Mouse (Mus musculus) embryonic facial prominence, embryonic 14.5 days (tissue): Measurements from ENCODE around the gene Vmn2r36. TPM values are rescaled to one million over a fixed set of nuclear protein-coding genes. Genes with fewer than 3 reads are reported as not detected.
"Not testable (repeated sequence)": the region's sequence is repeated elsewhere in the genome, so short reads cannot be mapped to it uniquely, and the experiment has no call there.

Source experiments
- ATAC-seq: fragments of 200-750 bp; cut with Nextera tagmentation; 2 replicates; pipeline ENCODE4 v1.8.0; 2017; ENCODE audit warnings: low read depth, moderate number of reproducible peaks, moderate TSS enrichment
- DNase-seq: peaks from one replicate; pipeline ENCODE4 v3.0.0-alpha.2; 2015; ENCODE audit warnings: low spot score
- H3K27ac ChIP-seq: fragments of 300-500 bp; sonication (generic); replicated peaks from 2 replicates; pipeline ENCODE4 v1.5.1; 2014; ENCODE audit warnings: low read depth, mild to moderate bottlenecking, low read length, moderate library complexity
- H3K27me3 ChIP-seq: fragments of 300-500 bp; sonication (generic); replicated peaks from 2 replicates; pipeline ENCODE4 v1.6.1; 2014; ENCODE audit warnings: low read length; ENCODE audit not compliant: control insufficient read depth, insufficient read depth
- H3K36me3 ChIP-seq: fragments of 300-500 bp; sonication (generic); 2 replicates; pipeline ENCODE4 v1.6.1; 2014; ENCODE audit warnings: low read length, mixed read lengths; ENCODE audit not compliant: control insufficient read depth, insufficient read depth
- H3K4me1 ChIP-seq: fragments of 300-500 bp; sonication (generic); 2 replicates; pipeline ENCODE4 v1.6.1; 2014; ENCODE audit warnings: antibody characterized with exemption, low read length; ENCODE audit not compliant: control insufficient read depth, insufficient read depth
- H3K4me2 ChIP-seq: fragments of 300-500 bp; sonication (generic); 2 replicates; pipeline ENCODE4 v1.6.1; 2014; ENCODE audit warnings: low read depth, mild to moderate bottlenecking, low read length, moderate library complexity, mixed read lengths
- H3K4me3 ChIP-seq: fragments of 300-500 bp; sonication (generic); 2 replicates; pipeline ENCODE4 v1.5.1; 2014; ENCODE audit warnings: low read depth, mild to moderate bottlenecking, low read length
- H3K9ac ChIP-seq: fragments of 300-500 bp; sonication (generic); 2 replicates; pipeline ENCODE4 v1.6.1; 2014; ENCODE audit warnings: low read depth, mild to moderate bottlenecking, low read length, moderate library complexity, mixed read lengths
- H3K9me3 ChIP-seq: fragments of 300-500 bp; sonication (generic); 2 replicates; pipeline ENCODE4 v1.6.1; 2016; ENCODE audit warnings: low read length; ENCODE audit not compliant: control insufficient read depth
- WGBS: fragments of 180-500 bp; shearing (Covaris S2); extraction: QIAGEN DNeasy Blood & Tissue Kit; methylation state at CpG from one replicate; pipeline ENCODE4 v1.1.7; 2014; 5-methylcytosine and 5-hydroxymethylcytosine counted together
- polyA plus RNA-seq: library from polyadenylated mRNA; unstranded; fragments of >200 nt; fragmentation: Nextera tagmentation; extraction: Ambion mirVana; gene quantifications from 2 replicates; pipeline ENCODE4 v1.2.1, GENCODE M21; 2014

Vmn2r36 gene
- not detected in 2 replicates for polyA plus RNA-seq

GRCm38 (mm10) chr7:7902395-7902794 is at the start of gene Vmn2r36:
TSS of gene Vmn2r36 (minus strand) at chr7:7902495.
- not testable (repeated sequence) for H3K4me3 ChIP-seq, H3K36me3 ChIP-seq, H3K27ac ChIP-seq, H3K27me3 ChIP-seq, H3K9ac ChIP-seq, H3K4me2 ChIP-seq, ATAC-seq, H3K4me1 ChIP-seq, H3K9me3 ChIP-seq, DNase-seq
- WGBS: no CpG with 5 or more reads among the region's 1 CpGs

Other genes starting within 250 kb of the Vmn2r36 start
- not detected in 2 replicates for gene Vmn2r34, start 213.0 kb downstream of the Vmn2r36 start, polyA plus RNA-seq
- not detected in 2 replicates for gene Vmn2r35, start 82.6 kb downstream of the Vmn2r36 start, polyA plus RNA-seq